Mouse (Mus musculus): ENCODE results near the gene Gm28308.
A peak's percentile ranks its signal among the peaks of the same experiment; 100 is the strongest.

Gene Gm28308

GRCm38 (mm10) chr6:52213119-52213986 is at the start of gene Gm28308, which contains the start of gene Hoxa3:
Gene Gm28308, minus strand, starts transcription at chr6:52213339.
Gene Hoxa3, minus strand, starts transcription at chr6:52213336.
- DNase-seq (ENCODE audit: low spot score) = peak; percentile 61

DNA sequence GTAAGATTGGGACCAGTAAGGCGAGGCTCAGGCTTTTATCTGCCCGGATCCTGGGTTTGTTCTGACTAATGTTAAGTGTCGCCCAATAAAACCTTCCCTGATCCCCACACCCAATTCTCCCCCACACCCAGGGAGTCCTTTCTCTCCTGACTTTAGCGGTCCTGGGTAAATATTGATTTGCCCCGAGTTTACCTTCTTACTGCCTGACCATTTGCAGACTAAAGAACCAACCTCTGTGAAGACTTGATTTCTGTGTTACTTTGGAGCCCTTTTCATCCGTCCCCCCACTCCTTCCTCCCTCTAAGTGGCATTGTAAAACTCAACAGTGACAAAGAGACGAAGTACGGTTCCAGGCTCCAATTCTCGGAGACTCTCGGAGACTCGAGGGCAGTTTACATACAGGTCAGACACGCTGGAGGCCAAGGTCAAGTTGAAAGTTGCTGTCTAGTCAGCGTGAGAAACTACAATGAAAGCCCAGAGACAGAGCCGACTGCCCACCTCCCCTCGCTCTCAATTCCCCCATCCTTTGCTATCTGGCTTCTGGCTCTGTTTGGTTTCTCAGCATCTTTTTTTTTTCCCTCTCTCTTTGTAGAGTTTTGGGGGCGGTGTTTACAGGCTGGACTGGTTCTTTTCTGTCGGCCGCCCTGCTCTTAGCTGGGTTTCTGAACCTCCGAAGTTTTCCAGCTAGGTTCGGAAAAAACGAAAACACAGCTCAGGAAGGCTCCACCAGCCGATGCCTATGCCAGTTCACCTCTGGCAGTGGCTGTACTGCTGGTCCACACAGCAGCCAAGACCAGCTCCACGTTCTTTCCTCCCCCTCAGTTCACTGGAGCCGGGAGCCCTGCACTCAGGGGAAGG is 49.6 kb upstream of the Gm28308 start:
- no peak for DNase-seq (ENCODE audit: low spot score)

- no peak for DNase-seq (ENCODE audit: low spot score)
These were observed 48.8 kb upstream of the Gm28308 start for GRCm38 (mm10) chr6:52261751-52262462.

GRCm38 (mm10) chr6:52260654-52261575 is 47.8 kb upstream of the Gm28308 start, which contains the start of gene Hoxa13:
Gene Hoxa13, minus strand, starts transcription at chr6:52260880.
- peak; percentile 75 for DNase-seq (ENCODE audit: low spot score)

DNA sequence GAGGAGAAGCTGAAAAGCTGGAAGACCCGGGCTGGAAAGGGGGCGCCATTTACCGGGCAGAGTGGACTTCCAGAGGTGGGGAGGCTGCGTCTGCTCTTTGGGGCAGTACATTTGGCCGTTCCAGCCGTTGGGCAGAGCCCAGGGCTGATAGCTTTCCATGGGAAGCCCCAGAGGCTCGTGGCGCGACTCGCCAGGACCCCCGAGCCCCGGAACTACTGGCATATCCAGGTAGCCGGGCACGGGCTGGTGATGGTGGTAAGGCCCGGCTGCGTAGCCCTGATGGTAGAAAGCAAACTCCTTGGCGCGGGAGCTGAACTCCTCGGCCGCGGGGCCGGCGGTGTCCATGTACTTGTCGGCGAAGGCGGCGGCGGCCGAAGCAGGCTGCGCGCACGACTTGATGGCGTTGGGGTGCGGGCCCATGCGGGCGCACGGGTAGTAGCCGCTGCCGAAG is 46.7 kb upstream of the Gm28308 start:
- peak; percentile 48 for DNase-seq (ENCODE audit: low spot score)

DNA sequence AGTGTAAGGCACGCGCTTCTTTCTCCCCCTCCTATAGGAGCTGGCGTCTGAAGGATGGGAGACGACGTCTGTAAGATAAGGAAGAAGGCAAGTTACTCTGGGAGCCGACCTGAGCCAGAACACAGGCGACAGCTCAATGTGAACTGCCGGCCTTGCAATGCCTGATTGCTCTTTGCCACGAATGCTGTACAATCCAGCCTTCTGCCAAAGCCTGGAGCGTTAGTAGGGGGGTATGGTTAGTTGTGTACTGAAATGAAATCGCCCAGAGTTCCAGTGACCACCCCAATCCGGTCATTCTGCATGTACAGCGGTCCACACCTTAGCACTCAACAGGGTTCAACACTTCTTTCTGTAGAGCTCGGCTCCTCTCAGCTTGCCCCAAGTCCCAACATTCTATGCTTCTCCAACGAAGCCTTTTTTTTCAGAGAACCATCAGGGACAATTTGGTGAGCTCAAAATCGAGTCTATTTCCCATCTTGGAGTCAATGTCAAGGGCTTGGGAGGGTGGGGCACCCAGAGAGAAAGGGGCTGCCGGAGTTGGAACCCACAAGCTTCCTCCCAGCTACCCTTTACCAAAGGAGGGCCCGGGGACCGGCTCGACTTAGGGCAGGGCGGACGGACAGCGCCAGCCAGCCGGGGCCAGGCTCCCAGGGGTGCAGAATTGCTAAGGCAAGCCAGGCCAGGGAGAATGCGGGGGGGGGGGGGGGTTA is 46.1 kb upstream of the Gm28308 start:
- no peak for DNase-seq (ENCODE audit: low spot score)

DNA sequence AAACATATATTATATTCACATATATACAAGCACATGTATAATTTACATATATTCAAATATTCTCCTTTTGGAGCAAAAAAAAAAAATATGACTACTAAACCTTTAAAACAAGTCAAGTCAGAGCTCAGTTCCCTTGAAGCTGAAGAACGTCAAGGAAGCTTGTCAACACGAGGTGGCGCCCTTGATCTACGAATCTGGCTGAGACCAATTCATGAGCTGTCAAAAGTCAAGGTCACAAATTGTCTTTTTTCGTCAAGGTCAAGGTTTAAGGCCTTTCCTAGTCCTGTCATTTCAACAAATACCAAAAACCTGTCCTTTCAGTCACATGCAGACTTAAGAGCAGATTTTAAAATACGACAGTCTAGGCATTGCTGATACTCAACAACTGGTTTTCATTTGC is 43.8 kb upstream of the Gm28308 start:
- DNase-seq (ENCODE audit: low spot score) = peak; percentile 84

- DNase-seq (ENCODE audit: low spot score) = peak; percentile 67
These were observed 40.7 kb upstream of the Gm28308 start for GRCm38 (mm10) chr6:52253511-52254500.

DNA sequence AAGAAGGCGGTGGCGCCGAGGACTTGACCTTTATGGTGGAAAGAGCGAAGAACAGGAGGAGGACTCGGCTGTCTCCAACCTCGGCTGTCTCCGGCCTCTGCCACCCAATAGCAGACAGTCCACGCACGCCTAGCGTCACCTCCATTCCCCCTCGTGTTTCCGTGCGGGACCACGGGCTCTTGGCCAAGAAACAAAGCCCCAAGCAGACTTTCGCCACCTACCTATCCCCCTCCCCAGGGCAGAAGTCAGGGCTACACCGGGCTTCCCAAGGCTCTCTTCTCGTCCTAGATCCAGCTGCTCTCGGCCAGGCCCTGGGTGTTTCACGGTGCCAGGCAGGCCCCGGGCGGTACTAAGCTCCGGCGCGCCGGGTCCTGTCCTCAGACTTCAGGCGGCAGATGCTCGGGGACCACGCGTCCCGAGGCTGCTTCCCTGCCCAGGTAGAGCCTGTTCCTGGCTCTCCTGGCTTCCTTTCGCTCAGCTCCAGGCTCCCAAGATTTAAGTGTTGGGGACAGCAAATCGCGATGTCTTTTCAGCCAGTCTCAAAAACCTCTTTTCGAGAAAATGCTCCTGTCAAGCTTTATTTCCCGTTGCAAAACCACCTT is 39.7 kb upstream of the Gm28308 start:
- peak; percentile 54 for DNase-seq (ENCODE audit: low spot score)

DNA sequence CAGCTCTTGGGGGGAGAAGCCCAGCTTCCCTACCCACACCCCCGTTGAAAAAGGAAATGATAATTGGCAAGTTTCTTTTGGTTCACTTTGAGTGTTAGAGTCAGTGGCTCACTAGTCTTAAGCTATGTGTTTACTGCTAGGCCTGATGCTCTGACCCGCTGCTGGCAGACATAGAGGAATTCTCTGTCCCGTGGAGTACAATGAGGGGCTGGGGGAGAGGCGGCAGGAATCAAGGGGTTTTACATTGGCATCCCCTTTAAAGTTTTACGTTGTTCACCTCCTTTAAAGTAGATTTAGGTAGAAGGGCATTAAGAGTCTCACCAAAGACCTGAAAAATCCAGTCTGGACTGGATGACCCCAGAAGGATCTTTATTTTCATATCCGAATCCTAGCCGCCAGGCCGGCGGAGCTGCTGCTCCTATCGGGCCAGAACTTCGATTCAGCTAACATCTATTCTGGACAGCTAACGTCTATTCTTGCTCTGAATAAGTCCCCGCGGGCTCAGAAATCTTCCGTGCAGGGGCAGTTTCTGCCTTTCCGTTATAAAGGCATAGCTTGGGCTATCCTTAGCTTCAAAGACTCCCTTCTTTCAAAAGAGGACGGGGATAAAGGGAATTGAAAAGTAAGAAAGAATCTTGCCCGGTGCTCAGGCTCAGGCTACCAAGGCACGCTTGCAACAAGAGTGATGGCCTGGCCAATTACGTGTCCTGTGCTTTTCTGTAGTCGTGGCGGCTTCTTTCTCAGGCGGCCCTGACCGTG is 39.1 kb upstream of the Gm28308 start:
- DNase-seq (ENCODE audit: low spot score) = no peak

DNA sequence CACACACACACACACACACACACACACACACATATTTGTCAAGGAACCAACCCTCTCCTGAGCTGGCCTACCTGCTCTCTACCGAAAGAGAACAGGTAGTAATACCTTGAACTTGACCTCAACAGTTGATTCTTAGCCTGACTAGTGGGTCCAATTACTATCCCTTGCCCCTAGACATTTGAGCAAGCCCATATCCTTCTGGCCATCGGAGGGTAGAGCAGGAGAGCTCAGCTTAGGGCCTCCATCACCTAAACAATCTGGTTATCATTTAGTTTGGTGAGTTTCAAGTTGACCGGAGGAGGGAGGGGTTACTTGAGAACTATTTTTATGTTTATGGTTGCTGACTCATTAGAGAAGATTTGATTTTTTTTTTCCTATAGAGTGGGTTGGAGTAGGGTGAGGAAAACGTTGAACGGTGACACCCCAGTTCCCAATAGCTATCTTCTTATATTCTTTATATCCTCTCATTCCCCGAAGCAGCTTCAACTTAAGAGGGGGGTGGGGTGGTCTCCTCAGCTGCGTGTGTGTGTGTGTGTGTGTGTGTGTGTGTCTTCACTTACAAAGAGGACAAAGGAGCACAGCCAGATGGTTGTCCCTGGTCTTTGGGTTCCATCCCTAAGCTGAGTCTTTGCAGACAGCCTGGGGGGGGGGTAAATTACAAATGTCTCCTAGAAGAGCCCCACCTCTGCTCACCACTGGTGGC is 38.2 kb upstream of the Gm28308 start:
- peak; percentile 9 for DNase-seq (ENCODE audit: low spot score)

GRCm38 (mm10) chr6:52249826-52250225 is 36.7 kb upstream of the Gm28308 start:
- peak; percentile 4 for DNase-seq (ENCODE audit: low spot score)

DNA sequence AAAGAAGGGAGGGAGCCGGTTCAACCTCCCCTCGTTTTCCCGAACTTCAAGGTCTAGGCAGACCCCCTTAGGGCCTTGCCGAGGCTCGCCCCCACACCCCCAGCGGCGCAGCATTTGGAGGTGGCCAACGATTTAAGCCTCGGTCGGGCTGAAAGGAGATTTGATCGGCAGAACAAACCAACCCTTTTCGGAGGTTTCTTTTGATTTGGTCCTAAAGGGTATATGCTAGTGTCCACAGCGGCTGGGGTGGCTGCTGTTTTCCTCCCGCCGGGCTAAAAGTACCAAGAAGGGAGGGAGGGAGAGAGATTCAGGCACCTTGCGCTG is 36.2 kb upstream of the Gm28308 start:
- DNase-seq (ENCODE audit: low spot score) = peak; percentile 35

DNA sequence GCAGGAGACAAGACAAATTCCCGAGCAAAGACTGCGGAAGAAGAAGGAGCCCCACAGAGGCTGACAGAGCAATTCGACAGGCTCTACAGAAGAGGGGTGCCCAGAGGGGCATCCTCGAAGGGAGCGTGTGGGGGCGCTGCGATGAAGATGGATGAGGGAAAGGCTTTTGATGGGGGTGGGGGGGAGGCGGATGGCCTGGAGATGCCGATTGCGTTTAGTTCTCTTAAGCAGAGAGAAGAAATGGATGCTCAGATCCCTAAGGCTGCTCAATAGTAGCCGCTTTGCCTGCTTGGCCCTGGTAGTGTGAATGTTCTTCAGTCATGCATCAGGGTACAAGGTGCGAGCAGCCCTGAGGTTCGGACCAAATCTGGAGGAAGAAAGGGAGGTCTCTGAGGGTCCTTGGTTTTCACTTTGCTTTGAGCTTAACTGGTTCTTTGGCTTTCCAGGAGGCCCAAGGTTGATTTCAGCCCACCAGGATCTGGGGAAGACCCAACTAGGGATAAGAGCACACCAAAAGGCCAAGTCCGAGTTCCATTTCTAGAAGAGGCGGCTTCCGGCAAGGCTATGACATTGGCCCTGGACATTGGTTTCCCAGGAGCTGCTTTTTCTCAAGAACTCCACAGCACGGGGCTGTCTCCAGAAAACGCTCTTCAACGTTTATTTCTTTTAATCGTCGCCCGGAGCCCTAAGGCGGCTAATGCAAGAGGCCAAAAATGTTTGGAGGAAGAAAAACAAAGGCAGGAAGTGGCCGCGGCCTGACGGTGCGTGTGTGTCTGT is 35.7 kb upstream of the Gm28308 start:
- DNase-seq (ENCODE audit: low spot score) = peak; percentile 40

DNA sequence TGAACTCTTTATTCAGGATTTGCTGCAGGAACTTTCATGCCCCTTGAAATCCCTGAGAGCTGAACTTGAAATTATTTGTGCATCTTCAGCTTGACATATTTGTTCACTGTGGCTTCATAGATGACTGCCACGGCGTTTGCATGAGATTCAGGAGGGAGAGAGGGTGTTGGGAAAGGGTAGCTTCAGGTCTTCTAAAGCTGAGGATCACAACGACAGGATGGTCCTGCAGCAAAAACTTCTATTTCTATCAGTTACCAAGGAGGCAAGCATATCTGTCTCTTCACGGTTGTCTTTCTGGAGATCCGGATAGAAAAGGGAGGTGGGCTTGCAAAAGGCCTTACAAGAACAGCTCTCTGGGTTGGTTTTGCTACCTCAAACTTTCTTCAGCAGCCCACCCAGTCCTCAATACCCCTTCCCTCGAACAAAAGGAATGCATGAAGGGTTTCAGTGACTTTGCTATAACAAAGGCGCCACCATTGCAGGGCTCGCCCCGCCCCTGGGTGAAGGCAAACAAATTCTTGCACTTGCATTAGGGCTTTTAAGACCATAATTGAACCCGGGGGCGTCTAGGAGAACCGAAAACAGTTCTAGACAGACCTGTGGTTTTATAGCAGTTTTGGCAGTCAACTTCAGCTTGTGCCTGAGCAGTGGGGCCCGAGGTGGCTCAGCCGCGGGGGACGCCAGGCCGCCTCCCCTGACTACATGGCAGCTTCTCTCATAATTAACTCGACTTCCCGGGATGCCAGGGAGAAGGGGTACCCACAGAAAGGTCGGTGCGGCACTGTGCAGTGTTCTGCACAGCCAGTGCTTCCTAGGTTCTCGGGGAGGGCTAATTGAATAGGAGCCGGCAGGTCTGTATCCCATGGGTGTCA is 34.9 kb upstream of the Gm28308 start:
- peak; percentile 3 for DNase-seq (ENCODE audit: low spot score)

DNA sequence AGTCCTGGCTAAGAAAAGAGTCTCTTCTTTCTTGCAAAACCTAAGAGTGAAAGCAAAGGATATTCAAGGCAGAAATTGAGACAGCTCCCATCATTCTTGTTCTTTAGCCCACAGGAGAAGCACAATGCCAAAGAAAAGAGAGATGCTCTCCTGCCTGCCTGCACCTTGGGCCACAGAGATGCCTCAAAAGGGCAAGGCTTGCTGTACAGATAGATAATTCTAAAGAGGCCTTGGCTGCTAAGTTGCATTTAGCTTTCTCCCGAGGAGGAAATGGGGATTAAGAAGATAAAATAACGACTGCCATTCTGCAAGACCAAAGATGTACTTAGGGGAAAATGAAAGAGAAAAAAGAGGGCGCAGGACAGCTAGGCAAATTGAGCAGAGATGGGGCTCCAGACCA is 33.8 kb upstream of the Gm28308 start:
- peak; percentile 19 for DNase-seq (ENCODE audit: low spot score)

Measured in urinary bladder, postnatal 25 days (tissue).